Mouse (Mus musculus): ENCODE measurements at regions not wholly inside any gene's neighbourhood (a gene's known extent, or its start where the extent isn't known, plus 50 kb on each side); places are given as distances from the start of the nearest gene placed in this dataset.

GRCm38 (mm10) chr11:23170813-23171212, 85.0 kb upstream of the Xpo1 start:
- no peak for DNase-seq

DNA sequence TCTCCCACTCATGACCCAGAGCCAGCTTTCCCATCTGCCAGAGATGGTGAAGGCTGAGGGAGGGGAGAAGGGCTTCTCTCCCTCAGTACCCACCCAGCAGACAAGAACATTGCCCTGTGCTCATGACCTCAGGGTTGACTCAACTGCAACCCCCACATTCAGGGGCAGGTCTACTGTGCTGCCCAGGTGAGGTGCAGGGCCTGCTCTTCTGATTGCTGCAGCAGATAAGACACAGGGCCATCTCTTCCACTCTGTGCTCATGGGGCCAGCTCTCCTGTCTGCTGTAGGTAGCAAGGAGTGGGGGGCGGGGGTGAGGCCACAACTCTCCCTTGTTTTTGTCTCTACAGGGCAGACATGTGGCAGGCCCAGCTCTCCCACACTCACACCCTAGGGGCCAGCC, 84.1 kb upstream of the Xpo1 start:
- no peak for DNase-seq

- DNase-seq, result no peak
Measured at GRCm38 (mm10) chr11:23181647-23182046, 74.2 kb upstream of the Xpo1 start.

- no peak for DNase-seq
Measured at GRCm38 (mm10) chr11:23185211-23185610, 70.6 kb upstream of the Xpo1 start.

DNA sequence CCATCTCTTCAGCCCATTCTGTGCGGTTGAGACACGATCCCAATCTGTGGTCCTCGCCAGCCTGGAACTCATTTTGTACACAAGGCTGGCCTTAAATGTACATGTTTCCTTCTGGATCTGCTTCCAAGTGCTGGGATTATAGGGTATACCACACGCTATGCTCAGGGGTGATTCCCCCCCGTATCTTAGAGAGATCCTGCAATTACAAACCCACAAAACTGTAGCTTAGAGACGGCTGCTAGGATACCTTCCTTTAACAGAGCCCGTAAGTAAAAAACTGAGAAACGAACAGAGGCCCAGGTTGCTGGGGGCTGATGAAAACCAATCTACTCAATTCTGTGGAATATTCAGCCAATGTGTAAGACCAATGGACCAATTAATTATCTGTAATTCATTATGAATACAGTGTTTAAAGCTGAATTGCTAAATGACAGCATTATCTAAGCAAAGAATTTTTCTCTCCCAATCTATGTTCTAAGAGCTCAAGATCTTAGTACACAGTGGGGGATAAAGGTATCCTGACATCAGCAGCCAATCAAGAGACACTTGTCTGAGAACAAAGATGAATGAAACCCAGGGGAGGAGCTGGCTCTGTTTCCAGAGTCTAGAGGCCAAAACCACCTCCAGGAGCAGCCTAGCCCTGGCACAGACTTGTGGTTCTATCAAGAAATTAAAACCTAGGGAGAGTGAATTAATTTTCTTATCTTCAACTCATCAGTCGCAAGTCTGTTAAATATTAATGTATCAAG, 54.0 kb upstream of the Xpo1 start:
- no peak for DNase-seq

DNA sequence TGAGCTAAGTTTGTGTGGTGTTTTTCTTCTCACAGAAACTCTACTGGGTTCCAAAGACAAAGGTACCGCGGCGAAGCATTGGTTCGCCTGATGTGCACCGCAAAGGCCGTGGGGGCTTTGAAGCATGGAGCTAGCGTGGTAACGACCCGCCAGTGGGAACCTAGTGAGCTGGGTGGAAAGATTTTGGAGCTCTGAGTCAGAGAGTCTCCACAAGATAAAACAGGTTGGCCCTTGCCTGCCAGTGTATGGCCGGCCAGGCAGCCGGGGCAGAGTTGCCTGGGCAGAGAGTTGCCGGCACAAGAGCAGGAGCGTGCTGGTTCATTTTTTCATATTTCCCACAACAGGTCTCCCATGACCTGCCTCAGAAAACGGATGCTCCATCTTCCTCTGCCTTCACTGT, 52.3 kb upstream of the Xpo1 start:
- DNase-seq, result no peak

DNA sequence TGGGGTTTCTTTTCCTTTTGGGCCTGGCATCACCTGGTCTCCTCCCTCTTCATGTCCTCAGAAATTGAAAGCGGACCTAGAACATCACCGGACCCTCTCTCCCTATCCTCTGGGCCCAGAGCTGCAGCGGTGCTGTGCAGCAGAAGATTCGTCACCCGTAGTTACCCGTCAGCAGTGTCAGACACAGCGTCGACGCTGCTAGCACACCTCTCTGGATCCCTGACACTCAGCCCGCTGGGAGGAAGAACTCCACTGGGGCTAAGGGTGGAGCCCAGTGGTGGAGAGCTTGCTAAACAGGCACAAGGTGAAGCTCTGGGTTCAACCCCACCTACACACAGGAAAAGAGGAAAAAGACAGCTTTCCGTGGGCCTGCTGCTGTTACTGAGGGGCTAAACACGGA, 51.8 kb upstream of the Xpo1 start:
- DNase-seq, result no peak
